Mouse (Mus musculus) neural tube, embryonic 13.5 days (tissue): ENCODE data around the gene Kdelr3. TPM values are rescaled to one million over a fixed set of nuclear protein-coding genes. Genes with fewer than 3 reads are reported as not detected.

ENCODE experiments used
- ATAC-seq: fragments of 200-750 bp; cut with Nextera tagmentation; 2 replicates; pipeline ENCODE4 v1.8.0; 2017; ENCODE audit warnings: low read depth, mild to moderate bottlenecking, moderate TSS enrichment, moderate library complexity
- H3K27ac ChIP-seq: fragments of 300-500 bp; sonication (generic); replicated peaks from 2 replicates; pipeline ENCODE4 v1.5.1; 2015; ENCODE audit warnings: moderate library complexity, mild to moderate bottlenecking, inconsistent platforms
- H3K27me3 ChIP-seq: fragments of 300-500 bp; sonication (generic); 2 replicates; pipeline ENCODE4 v1.6.1; 2015; ENCODE audit warnings: mild to moderate bottlenecking, inconsistent platforms
- H3K36me3 ChIP-seq: fragments of 300-500 bp; sonication (generic); 2 replicates; pipeline ENCODE4 v1.6.1; 2015; ENCODE audit warnings: mild to moderate bottlenecking, inconsistent platforms
- H3K4me1 ChIP-seq: fragments of 300-500 bp; sonication (generic); replicated peaks from 2 replicates; pipeline ENCODE4 v1.6.1; 2015; ENCODE audit warnings: inconsistent platforms
- H3K4me2 ChIP-seq: fragments of 300-500 bp; sonication (generic); 2 replicates; pipeline ENCODE4 v1.6.1; 2015; ENCODE audit warnings: inconsistent platforms, mild to moderate bottlenecking, moderate library complexity
- H3K4me3 ChIP-seq: fragments of 300-500 bp; sonication (generic); 2 replicates; pipeline ENCODE4 v1.5.1; 2015; ENCODE audit warnings: mild to moderate bottlenecking, inconsistent platforms
- H3K9ac ChIP-seq: fragments of 300-500 bp; sonication (generic); 2 replicates; pipeline ENCODE4 v1.6.1; 2015; ENCODE audit warnings: moderate library complexity, mild to moderate bottlenecking, inconsistent platforms
- H3K9me3 ChIP-seq: fragments of 300-500 bp; sonication (generic); 2 replicates; pipeline ENCODE4 v1.6.1; 2016; ENCODE audit warnings: inconsistent platforms
- WGBS: fragments of 180-500 bp; shearing (Covaris S2); methylation state at CpG from one replicate; pipeline ENCODE4 v1.1.7; 2015; 5-methylcytosine and 5-hydroxymethylcytosine counted together
- polyA plus RNA-seq: library from polyadenylated mRNA; unstranded; fragments of >200 nt; fragmentation: Nextera tagmentation; extraction: Ambion mirVana; gene quantifications from 2 replicates; pipeline ENCODE4 v1.2.1, GENCODE M21; 2015

Gene Kdelr3
- polyA plus RNA-seq: 16.6 and 23.6 TPM in 2 replicates

DNA sequence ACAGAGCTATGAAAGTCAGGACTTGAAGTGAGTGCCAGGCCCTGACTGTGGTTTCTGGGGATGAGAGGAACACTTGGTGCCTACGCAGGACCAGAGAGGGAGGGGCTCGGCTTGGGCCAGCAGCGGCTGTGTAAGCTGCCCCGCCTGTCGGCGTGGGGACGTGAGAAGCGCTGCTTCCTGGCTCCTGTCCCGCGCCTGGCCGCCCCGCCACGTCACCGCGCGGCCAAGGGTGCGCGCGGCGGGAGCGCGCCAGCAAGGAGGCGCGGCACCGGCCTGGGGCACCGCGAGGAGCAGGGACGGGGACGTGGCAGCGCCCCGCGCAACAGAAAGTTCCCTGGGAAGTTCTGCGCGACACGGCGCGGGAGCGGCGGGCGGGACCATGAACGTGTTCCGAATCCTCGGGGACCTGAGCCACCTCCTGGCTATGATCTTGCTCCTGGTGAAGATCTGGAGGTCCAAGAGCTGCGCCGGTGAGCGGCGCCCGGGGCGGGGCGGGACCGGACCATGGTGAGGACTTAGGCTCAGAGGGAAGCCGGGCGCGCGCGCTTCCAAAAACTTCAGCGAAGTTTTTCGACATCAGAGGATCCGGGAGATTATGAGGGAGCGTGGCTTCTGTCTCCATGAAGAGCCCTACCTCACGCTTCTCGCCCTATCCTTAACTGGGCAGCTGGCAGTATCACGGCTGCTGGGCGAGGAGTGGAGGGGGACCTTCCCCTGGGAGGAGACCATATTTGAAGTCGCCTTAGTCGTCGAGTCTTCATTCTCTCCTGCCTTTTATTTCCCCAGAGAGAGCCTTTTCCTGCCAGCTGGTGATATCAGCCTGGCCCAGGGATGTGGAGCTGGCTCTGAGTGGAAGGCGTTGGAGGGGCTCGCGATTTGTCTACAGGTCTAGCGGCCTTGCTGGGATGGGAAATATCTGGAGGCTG, at the start of gene Kdelr3:
Gene Kdelr3 (plus strand): TSS at position 241 of the 926 bp plus-strand sequence.
- peak; percentile 17 for ATAC-seq
- Histone ChIP-seq H3K9ac (peak within 1 kb of the TSS; percentile 61), H3K4me3 (peak within 1 kb of the TSS; percentile 46), H3K4me2 (peak within 1 kb of the TSS; percentile 73), H3K9me3 (no peaks in the 10 kb centered on the region), H3K27ac (no peak within 1 kb of the TSS), H3K36me3 (no peaks in the 10 kb centered on the region), H3K27me3 (peaks cover 75% of the 10 kb centered on the region), H3K4me1 (peaks cover 37% of the 10 kb centered on the region)
- WGBS: under 1% methylated on average over 71 of the region's 71 CpGs

DNA sequence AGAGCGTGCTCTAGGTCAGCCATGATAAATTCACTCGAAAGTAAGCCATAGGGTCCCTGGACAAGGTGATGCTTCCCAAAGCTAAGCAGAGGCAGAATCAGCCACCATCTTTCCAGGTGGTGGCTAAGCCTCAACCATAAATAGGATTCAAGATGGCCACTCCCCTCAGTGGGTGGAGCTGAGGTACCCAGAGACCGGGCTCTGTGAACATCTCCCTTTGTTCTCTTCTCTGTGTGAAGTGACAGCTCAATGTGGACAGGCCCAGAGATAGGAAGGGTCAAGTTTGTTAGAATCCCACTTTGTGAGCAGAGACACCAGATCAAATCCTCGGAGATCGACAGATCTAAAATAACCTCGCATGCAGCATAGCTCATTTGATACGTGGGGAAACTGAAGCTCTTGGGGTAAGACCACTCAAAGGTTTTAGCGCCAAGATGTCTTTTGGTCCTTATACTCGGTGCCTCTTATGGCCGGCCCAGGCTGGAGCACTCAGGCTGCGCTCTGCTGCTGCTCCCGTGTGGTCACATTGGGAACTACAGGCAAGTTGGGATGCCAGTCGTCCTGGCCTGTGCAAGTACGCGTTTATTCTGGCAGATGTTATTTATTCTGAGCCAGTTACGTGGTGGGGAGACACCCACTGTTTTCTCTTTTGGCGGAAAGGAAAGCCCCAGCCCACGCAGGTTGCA, 49.5 kb upstream of the Kdelr3 start:
- Histone ChIP-seq H3K4me1 (0 out of 2 replicates have a peak, but pooled peaks cover 6% of the 10 kb centered on the region), H3K9ac (no peak overlapping the region), H3K27me3 (peaks cover 21% of the 10 kb centered on the region), H3K27ac (no peak overlapping the region), H3K36me3 (no peaks in the 10 kb centered on the region), H3K9me3 (no peaks in the 10 kb centered on the region), H3K4me3 (no peak overlapping the region), H3K4me2 (no peak overlapping the region)
- 6% methylated on average over 18 of the region's 18 CpGs for WGBS
- ATAC-seq: peak; percentile 90

DNA sequence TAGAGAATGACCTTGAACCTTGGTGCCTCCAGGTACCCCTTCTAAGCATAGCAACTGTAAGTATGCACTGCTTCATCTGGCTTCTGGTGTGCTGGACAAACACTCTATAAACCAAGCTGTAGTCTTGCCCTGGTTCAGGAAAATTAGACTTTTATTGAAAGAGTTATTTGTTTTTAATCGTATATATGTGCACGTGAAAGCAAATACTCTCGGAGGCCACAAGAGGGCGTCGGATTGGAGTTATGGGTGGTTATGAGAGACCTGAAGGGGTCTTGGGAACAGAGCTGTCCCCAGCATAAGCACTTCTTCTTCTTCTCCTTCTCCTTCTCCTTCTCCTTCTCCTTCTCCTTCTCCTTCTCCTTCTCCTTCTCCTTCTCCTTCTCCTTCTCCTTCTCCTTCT, 46.6 kb upstream of the Kdelr3 start:
- no peaks in the 10 kb centered on the region; the same call in none of the 2 replicates for H3K27me3 ChIP-seq
- H3K9ac ChIP-seq: no peak overlapping the region
- no peaks in the 10 kb centered on the region for H3K36me3 ChIP-seq
- ATAC-seq: no peak
- H3K9me3 ChIP-seq: no peaks in the 10 kb centered on the region
- H3K4me1 ChIP-seq: 0 out of 2 replicates have a peak, but pooled peaks cover 6% of the 10 kb centered on the region
- H3K27ac ChIP-seq: no peak overlapping the region
- no peak overlapping the region for H3K4me2 ChIP-seq
- 73% methylated on average over 5 of the region's 5 CpGs for WGBS
- no peak overlapping the region for H3K4me3 ChIP-seq

DNA sequence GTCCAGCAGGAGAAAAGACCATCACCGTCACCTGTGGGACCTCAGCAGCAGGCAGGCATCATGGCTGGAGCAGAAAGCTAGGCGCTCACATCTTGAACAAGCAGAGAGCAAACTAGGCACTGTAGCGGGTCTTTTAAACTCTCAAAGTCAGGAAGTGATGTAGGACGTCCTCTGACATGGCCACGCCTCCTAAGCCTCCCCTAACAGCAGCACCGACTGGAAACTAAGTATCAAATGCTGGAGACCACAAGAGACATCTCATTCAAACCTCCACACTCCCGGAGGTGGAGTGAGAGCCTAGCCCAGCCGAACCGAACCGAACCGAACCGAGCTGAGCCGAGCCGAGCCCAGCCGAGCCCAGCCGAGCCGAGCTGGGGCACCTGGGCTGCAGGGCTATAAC, 45.6 kb upstream of the Kdelr3 start:
- WGBS: 34% methylated on average over 17 of the region's 17 CpGs
- Histone ChIP-seq H3K4me3 (peak overlapping the region; percentile 11; the same call in 1 of the 2 replicates), H3K4me2 (peak overlapping the region; percentile 40), H3K36me3 (no peaks in the 10 kb centered on the region), H3K27me3 (no peaks in the 10 kb centered on the region; the same call in none of the 2 replicates), H3K9me3 (no peaks in the 10 kb centered on the region), H3K4me1 (0 out of 2 replicates have a peak, but pooled peaks cover 6% of the 10 kb centered on the region), H3K27ac (no peak overlapping the region), H3K9ac (peak overlapping the region; percentile 32)
- ATAC-seq: no peak

DNA sequence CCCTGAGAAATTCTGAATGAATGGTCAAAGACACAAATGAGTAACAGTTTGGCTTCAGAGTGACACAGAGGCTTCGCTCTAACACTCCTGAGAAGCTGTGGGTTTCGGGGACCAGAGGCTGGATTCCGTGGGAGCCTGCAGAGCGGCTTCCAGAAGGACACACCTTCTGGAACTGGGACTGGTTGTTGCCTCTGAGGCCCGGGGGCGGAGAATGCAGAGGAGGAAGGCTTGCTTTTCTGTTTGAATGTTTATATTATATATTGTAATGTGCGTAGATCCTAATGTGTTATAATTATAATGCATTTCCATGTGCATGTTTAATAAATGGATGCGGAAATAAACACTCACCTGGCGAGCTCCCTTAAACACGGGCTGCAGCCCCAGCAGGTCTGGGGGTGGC, 45.1 kb upstream of the Kdelr3 start:
- Histone ChIP-seq H3K9me3 (no peaks in the 10 kb centered on the region), H3K4me1 (0 out of 2 replicates have a peak, but pooled peaks cover 6% of the 10 kb centered on the region), H3K9ac (peak overlapping the region; percentile 32; the same call in 1 of the 2 replicates), H3K27ac (no peak overlapping the region), H3K4me2 (peak overlapping the region; percentile 40), H3K4me3 (no peak overlapping the region), H3K27me3 (no peaks in the 10 kb centered on the region; the same call in none of the 2 replicates), H3K36me3 (no peaks in the 10 kb centered on the region)
- WGBS: 54% methylated on average over 10 of the region's 10 CpGs
- no peak for ATAC-seq

DNA sequence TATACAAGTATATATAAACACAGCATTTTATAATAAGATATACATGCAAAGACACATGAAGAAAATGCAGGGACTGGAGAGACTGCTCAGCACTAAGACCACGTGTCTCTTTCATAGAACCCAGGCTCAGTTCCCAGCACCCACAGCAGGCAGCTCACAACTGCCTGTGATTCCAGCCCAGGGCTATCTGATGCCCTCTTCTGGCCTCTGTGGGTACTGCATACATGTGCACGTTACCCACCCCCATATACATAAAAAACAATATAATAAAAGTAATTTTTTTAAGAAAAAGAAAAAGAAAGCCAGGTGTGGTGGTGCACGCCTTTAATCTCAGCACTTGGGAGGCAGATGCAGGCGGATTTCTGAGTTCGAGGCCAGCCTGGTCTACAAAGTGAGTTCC, 43.2 kb upstream of the Kdelr3 start:
- H3K9ac ChIP-seq: no peak overlapping the region
- no peak overlapping the region for H3K4me3 ChIP-seq
- 79% methylated on average over 5 of the region's 5 CpGs for WGBS
- H3K36me3 ChIP-seq: no peaks in the 10 kb centered on the region
- H3K27ac ChIP-seq: no peak overlapping the region
- 0 out of 2 replicates have a peak, but pooled peaks cover 6% of the 10 kb centered on the region for H3K4me1 ChIP-seq
- no peak for ATAC-seq
- H3K9me3 ChIP-seq: no peaks in the 10 kb centered on the region
- H3K4me2 ChIP-seq: no peak overlapping the region
- no peaks in the 10 kb centered on the region for H3K27me3 ChIP-seq

DNA sequence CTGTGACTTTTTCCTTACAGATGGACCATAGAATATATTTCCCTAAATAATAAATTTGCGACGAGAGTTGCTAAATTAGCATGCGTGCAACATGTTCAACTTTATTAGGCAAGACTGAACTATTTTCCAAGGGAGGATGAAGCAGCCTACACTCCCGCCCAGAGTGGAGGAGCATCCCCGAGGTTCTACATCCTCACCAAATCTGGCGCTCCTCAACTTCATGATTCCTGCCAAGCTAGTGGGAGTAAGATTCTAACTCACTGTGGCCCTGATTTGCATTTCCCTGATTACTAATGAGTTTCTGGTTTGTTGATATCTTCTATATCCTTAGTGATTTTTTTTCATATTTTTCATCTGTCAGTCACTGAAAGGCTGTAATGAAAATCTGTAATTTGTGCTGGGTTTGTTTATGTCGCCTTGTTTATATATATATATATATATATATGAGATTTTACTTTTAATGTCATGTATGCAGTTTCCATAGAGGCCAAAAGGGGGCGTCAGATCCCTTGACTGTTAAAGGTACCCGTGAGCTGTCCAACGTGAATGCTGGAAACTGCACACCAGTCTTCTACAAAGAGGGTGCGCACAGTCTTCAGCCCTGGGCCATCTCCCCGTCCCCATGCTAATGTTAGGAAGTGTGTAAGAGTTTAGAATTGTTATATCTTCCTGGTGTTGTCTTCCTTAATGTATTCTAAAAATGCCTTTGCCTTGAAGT, 42.4 kb upstream of the Kdelr3 start:
- no peak overlapping the region for H3K9ac ChIP-seq
- 56% methylated on average over 12 of the region's 12 CpGs for WGBS
- no peak overlapping the region for H3K27ac ChIP-seq
- no peak for ATAC-seq
- H3K4me2 ChIP-seq: no peak overlapping the region
- H3K9me3 ChIP-seq: no peaks in the 10 kb centered on the region
- no peak overlapping the region for H3K4me3 ChIP-seq
- no peaks in the 10 kb centered on the region for H3K27me3 ChIP-seq
- 0 out of 2 replicates have a peak, but pooled peaks cover 6% of the 10 kb centered on the region for H3K4me1 ChIP-seq
- no peaks in the 10 kb centered on the region for H3K36me3 ChIP-seq

DNA sequence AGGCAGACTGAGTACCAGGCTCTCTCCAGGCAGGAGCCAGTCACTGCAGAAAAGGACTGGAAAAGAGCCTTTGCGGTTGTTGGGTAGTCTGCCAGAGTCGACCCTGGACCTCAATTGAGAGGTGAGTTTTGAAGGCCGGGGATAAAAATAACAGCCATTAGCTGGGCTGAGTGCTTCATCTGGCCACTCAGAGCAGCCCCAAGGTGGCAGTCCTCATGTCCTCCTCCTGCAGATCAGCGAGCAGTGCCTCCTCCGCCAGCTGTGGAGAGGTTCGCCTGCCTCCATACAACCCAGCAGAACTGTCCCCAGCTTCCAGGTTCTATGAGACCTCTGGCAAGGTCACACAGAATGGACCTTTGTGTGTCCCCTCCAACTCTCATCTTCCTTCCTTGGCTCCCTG, 39.0 kb upstream of the Kdelr3 start:
- no peak overlapping the region for H3K27ac ChIP-seq
- 55% methylated on average over 6 of the region's 6 CpGs for WGBS
- no peak overlapping the region for H3K4me3 ChIP-seq
- no peaks in the 10 kb centered on the region for H3K9me3 ChIP-seq
- H3K4me1 ChIP-seq: 0 out of 2 replicates have a peak, but pooled peaks cover 5% of the 10 kb centered on the region
- ATAC-seq: no peak
- H3K36me3 ChIP-seq: no peaks in the 10 kb centered on the region
- H3K4me2 ChIP-seq: no peak overlapping the region
- H3K9ac ChIP-seq: no peak overlapping the region
- H3K27me3 ChIP-seq: peaks cover 24% of the 10 kb centered on the region

DNA sequence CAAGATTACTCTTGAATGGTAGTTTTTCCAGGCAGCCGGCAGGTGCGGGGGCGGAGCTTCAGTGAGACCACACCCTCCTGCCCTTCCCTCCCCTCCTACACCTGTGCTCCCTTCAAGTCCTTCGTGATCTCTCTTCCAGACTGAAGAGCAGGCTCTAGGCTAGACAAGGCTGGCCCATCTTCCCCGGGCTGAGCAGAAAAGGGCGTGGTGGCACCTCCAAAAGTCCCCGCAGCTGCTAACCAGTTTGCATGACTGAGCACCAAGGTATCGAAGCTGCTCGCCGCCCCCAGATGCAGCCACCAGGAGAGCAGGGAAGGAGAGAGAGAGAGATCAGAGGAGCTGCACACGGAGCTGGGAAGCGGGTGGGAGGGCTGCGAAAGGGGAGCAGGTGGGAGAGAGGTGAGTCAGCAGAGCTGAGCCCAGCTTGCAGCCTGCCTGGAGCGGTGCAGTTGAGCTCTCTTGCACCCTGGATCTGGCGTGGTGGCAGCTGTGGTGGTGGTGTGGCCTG, 35.0 kb upstream of the Kdelr3 start:
- H3K4me1 ChIP-seq: 0 out of 2 replicates have a peak, but pooled peaks cover 5% of the 10 kb centered on the region
- H3K36me3 ChIP-seq: no peaks in the 10 kb centered on the region
- H3K9ac ChIP-seq: no peak overlapping the region
- H3K9me3 ChIP-seq: no peaks in the 10 kb centered on the region
- 7% methylated on average over 15 of the region's 15 CpGs for WGBS
- ATAC-seq: no peak
- peaks cover 24% of the 10 kb centered on the region for H3K27me3 ChIP-seq
- no peak overlapping the region for H3K27ac ChIP-seq
- H3K4me3 ChIP-seq: no peak overlapping the region
- H3K4me2 ChIP-seq: no peak overlapping the region

DNA sequence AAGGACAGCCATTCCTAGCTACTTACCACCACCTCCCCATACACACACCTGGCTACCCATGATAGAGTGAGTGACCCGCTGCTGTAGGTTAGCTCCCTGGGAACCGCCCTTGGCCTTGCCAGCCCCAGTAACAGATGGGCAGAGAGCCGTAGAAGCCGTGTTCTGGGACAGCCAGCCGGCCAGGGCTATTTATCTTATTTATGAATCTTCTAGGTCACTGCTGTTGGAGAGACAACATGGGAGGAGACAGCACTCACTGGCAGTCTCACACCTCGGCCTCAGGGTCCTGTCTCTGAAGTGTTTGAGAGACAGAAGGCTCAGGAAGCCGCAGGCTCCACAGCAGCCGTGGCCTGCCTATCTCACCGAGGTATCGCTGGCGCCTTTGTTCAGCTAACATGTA, 26.7 kb upstream of the Kdelr3 start:
- H3K4me2 ChIP-seq: no peak overlapping the region
- 49% methylated on average over 11 of the region's 11 CpGs for whole genome bisulfite sequencing
- no peak overlapping the region for H3K4me3 ChIP-seq
- ATAC-seq: no peak
- no peaks in the 10 kb centered on the region for H3K9me3 ChIP-seq
- no peaks in the 10 kb centered on the region for H3K4me1 ChIP-seq
- H3K27ac ChIP-seq: no peak overlapping the region
- no peak overlapping the region for H3K9ac ChIP-seq
- H3K36me3 ChIP-seq: no peaks in the 10 kb centered on the region
- H3K27me3 ChIP-seq: peaks cover 16% of the 10 kb centered on the region; the same call in 1 of the 2 replicates

DNA sequence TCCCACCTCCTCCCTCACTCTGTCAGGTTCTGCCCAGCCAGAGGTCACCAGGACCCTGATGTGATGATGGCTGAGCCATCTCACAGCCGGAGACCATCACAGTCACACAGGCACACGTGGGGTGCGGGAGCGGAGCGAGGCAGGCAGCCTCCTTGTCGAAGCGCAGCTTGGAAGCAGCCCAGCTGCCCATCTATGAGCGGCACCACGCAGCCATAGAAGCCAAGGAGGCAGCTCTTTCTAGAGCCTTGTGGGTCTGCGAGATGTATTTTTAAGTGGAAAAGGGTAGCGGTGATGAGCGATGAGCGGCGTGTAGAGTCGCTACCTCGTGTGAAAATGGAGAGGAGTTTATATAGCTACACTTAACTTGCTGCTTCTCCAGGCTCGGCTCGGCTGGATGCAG, 22.7 kb upstream of the Kdelr3 start:
- 50% methylated on average over 18 of the region's 18 CpGs for WGBS

More for the DNA sequence above, 22.7 kb upstream of the Kdelr3 start:
- no peak overlapping the region for H3K27ac ChIP-seq
- H3K9ac ChIP-seq: no peak overlapping the region
- H3K4me2 ChIP-seq: no peak overlapping the region
- no peaks in the 10 kb centered on the region for H3K9me3 ChIP-seq
- no peaks in the 10 kb centered on the region for H3K36me3 ChIP-seq
- ATAC-seq: no peak
- peaks cover 16% of the 10 kb centered on the region; the same call in 1 of the 2 replicates for H3K27me3 ChIP-seq
- H3K4me1 ChIP-seq: no peaks in the 10 kb centered on the region
- H3K4me3 ChIP-seq: no peak overlapping the region
